Mouse (Mus musculus): ENCODE results near the gene 1700013G24Rik. TPM values are rescaled to one million over a fixed set of nuclear protein-coding genes. Genes with fewer than 3 reads are reported as not detected.
A peak's percentile ranks its signal among the peaks of the same experiment; 100 is the strongest.

1700013G24Rik gene
- total and polyA plus RNA-seq, 3 experiments, result not detected

- DNase-seq, result peak; percentile 55
Measured at GRCm38 (mm10) chr4:137476065-137476760, 23.1 kb downstream of the 1700013G24Rik start.

GRCm38 (mm10) chr4:137476761-137477237 is 23.7 kb downstream of the 1700013G24Rik start:
- DNase-seq, result peak; percentile 83

GRCm38 (mm10) chr4:137477611-137478010 is 24.5 kb downstream of the 1700013G24Rik start:
- no peak for DNase-seq

GRCm38 (mm10) chr4:137478306-137478705 is 25.2 kb downstream of the 1700013G24Rik start:
- DNase-seq, result no peak

GRCm38 (mm10) chr4:137479757-137480156 is 26.7 kb downstream of the 1700013G24Rik start:
- no peak for DNase-seq

GRCm38 (mm10) chr4:137480191-137480992 is 27.3 kb downstream of the 1700013G24Rik start:
- DNase-seq, result no peak

- DNase-seq, result no peak
Measured at GRCm38 (mm10) chr4:137480993-137481340, 27.9 kb downstream of the 1700013G24Rik start.

- no peak for DNase-seq
Measured at GRCm38 (mm10) chr4:137481381-137482030, 28.4 kb downstream of the 1700013G24Rik start.

GRCm38 (mm10) chr4:137483871-137484270 is 30.8 kb downstream of the 1700013G24Rik start:
- peak; percentile 77 for DNase-seq

GRCm38 (mm10) chr4:137484586-137484985 is 31.5 kb downstream of the 1700013G24Rik start:
- peak; percentile 84 for DNase-seq

- DNase-seq, result no peak
Measured at GRCm38 (mm10) chr4:137485258-137485960, 32.3 kb downstream of the 1700013G24Rik start.

- peak; percentile 78 for DNase-seq
Measured at GRCm38 (mm10) chr4:137486081-137487014, 33.3 kb downstream of the 1700013G24Rik start.

- peak; percentile 87 for DNase-seq
Measured at GRCm38 (mm10) chr4:137487286-137488000, 34.4 kb downstream of the 1700013G24Rik start.

GRCm38 (mm10) chr4:137488038-137488437 is 35.0 kb downstream of the 1700013G24Rik start:
- no peak for DNase-seq

GRCm38 (mm10) chr4:137488571-137489303 is 35.7 kb downstream of the 1700013G24Rik start:
- DNase-seq, result no peak

- DNase-seq, result peak; percentile 70
Measured at GRCm38 (mm10) chr4:137489996-137490395, 36.9 kb downstream of the 1700013G24Rik start.

- DNase-seq, result no peak
Measured at GRCm38 (mm10) chr4:137492563-137492962, 39.5 kb downstream of the 1700013G24Rik start.

GRCm38 (mm10) chr4:137493187-137493586 is 40.1 kb downstream of the 1700013G24Rik start:
- no peak for DNase-seq

- DNase-seq, result no peak
Measured at GRCm38 (mm10) chr4:137494751-137495500, 41.8 kb downstream of the 1700013G24Rik start.

All from adrenal gland, adult 2 months (tissue).